Mouse (Mus musculus) adrenal gland, postnatal 14 days (tissue): ENCODE results near the gene A630095E13Rik. TPM values are rescaled to one million over a fixed set of nuclear protein-coding genes. Genes with fewer than 3 reads are reported as not detected.
"Not testable (repeated sequence)": the region's sequence is repeated elsewhere in the genome, so short reads cannot be mapped to it uniquely, and the experiment has no call there.

Experiments used
- DNase-seq: peaks from one replicate; pipeline ENCODE4 v3.0.0; 2021; ENCODE audit warnings: mixed read lengths
- long read RNA-seq, 2 experiments: library from polyadenylated mRNA; stranded (forward); transcript quantifications; one replicate each; pipeline ENCODE4 v2.0.0; 2021
- total RNA-seq: library from RNA; stranded (reverse); gene quantifications from 2 replicates; pipeline ENCODE4 v1.2.3, GENCODE M21; 2021

The A630095E13Rik gene
- total RNA-seq = not detected in 2 replicates
- long read RNA-seq, experiment 1 = 0 reads
- long read RNA-seq, experiment 2 = 0 reads

DNA sequence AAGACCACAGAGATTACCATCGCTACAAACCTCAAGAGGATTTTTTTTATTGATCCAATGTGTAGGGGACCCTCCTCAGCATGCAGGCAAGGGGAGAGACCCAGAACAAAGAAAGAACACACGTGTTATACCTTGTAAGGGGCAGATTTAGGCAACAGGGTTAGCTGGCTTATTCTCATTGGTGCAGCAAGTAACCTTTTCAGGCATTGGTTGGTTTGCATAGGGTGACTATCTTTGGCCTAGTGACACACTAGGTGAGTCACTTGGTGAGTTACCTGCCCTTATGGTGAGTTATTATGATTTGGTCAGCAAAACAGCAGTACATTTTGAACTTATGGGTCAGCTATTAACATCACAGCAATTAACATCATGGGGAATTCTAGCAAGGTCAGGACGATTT, at the start of gene A630095E13Rik:
Gene A630095E13Rik (minus strand): TSS at position 101 of the 400 bp plus-strand sequence.
- not testable (repeated sequence) for DNase-seq

DNA sequence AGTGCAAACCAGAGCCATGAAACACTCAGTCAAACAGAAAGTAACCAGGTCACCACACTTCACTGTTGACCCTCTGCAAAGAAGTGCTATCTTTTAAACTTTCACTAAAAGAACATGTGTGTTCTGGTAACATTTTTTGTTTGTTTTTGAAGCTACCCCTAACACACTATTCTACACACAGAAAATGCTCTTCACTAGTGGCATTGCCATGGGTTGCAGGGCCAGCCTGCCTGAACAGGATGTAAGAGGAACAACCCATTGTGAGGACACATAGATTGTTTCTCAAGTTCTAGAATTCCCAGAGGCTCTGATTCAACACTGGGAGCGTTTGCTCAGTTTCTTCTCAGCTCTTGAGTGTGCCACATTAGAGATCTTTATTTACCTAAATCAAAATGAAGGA, 49.7 kb upstream of the A630095E13Rik start, which contains the start of gene Acrv1:
Gene Acrv1 (plus strand): TSS at position 301 of the 400 bp plus-strand sequence.
- DNase-seq = no peak

DNA sequence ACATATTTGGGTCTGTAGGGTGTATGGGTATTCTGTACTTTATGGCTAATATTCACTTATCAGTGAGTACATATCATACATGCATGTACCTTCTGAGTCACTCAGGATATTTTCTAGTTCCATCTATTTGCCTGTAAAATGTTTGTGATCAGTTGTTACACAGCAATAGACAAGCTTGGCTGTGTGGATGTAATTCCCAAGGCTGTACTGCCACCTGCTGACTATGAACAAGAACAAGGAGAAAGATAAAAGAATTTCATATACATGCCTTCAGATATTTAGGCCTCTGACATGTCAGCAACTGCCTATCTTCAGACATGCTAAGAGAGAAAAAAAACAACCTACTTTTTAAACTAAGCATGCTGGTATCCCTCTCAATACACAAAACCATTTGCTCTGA, 44.2 kb upstream of the A630095E13Rik start:
- DNase-seq = peak; percentile 15

DNA sequence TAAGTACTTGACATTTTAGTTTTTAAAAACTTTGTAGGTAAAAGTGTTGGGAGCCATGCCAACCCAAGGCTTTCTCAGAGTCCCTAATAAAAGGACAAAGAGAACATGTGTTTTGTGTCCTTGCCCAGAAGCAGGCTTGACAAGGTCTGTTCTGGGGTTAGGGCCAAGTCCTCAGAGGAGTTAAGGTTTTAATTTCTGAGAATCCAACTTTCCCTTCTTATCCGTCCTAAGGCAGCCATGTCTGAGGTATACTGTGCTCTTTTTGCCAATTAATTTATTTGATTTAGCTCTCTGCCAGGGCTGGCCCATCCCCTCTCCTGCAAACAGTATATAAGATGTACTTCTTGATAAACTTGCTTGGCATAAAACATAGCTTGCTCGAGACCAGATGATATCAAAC, 38.2 kb upstream of the A630095E13Rik start:
- no peak for DNase-seq

Other genes with a start within 250 kb of the A630095E13Rik start
- gene Gm7257, start 211.5 kb downstream of the A630095E13Rik start, total RNA-seq = not detected in 2 replicates
- gene Gm9513, start 167.7 kb downstream of the A630095E13Rik start, total RNA-seq = not detected in 2 replicates
- not detected in 2 replicates for gene Gm5615, start 101.4 kb downstream of the A630095E13Rik start, total RNA-seq
- gene Gm17689, start 60.7 kb downstream of the A630095E13Rik start, total RNA-seq = not detected in 2 replicates
- not detected in 2 replicates for gene Acrv1, start 49.8 kb upstream of the A630095E13Rik start, total RNA-seq
- gene Chek1, start 83.7 kb upstream of the A630095E13Rik start, total RNA-seq = 6.3 and 8.5 TPM in 2 replicates
- 230 and 253 TPM in 2 replicates for gene Stt3a, start 124.3 kb upstream of the A630095E13Rik start, total RNA-seq
- 148 and 151 TPM in 2 replicates for gene Ei24, start 154.0 kb upstream of the A630095E13Rik start, total RNA-seq
- gene Fez1, start 178.5 kb upstream of the A630095E13Rik start, total RNA-seq = 4.9 and 11.2 TPM in 2 replicates